ENCODE assay signal across 8 mouse cellular contexts in the genomic region with DNA sequence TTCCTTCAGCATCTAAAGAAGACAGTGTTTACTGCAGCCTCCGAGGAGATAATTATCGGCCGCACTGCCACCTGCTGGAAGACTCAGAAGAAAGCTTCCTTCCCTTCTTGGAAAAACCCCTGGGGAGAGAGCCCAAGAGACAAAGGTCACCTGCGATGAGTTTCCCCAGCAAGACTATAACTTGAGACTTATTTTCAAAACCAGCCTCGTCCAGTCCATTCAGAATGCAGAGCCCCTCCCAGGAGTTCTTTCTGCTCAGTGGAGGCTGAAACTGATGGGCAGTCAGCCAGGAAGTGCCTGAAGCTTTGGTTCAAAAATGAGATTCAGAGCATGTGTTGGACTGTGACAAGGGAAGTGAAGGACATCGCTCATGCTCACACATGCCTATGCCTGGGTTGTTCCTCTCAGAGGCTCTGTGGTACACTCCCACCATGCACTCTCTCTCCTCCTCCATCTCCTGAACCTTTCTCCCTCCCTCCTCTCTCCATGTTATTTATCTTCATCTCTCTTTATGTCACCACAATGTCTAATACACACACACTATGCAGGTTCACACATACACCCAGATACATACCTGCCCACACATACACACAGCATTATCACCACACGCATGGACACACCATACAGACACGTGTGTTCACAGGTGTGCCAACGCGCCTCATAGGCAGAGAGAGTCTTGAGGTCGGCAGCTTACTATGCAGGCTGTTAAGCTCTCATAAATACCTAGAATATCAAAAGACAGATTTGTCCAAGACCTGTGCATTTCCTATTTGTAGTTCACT.
A peak's percentile ranks its signal among the peaks of the same experiment; 100 is the strongest.
DNase-seq lines count a peak whose midpoint lies in the region; ATAC-seq and TF ChIP-seq lines count a peak whose summit lies in the region.
"Had no signal": no experiment of that assay in that cellular context is flagged by ENCODE, and none has a peak within 500 bp of the region (broad histone marks: within the 10 kb centered on the region; RNA-seq: fewer than 3 reads in every experiment).

No protein-coding gene starts in this region.

- peak; percentile 61; the same call in 1 of the 2 replicates for TF ChIP-seq CTCF in brain, embryonic 14.5 days (IDR thresholded peaks at IDR 0.05; ENCODE audit: borderline replicate concordance, extremely low read depth, insufficient read depth, insufficient read length)
- TF ChIP-seq CTCF in stomach, postnatal 0 days (IDR thresholded peaks at IDR 0.05; ENCODE audit: low read depth), result peak; percentile 72

- H3K4me1 ChIP-seq in hindbrain, embryonic 14.5 days (replicated peaks; ENCODE audit: control insufficient read depth, insufficient read depth, low read length), result peaks cover 12% of the 10 kb centered on the region
- H3K4me1 ChIP-seq in midbrain, embryonic 13.5 days (replicated peaks), result peaks cover 42% of the 10 kb centered on the region
- H3K4me1 ChIP-seq in stomach, postnatal 0 days (replicated peaks; ENCODE audit: control insufficient read depth, insufficient read depth), result no peaks in the 10 kb centered on the region

- peak; percentile 38; the same call in 1 of the 2 replicates for ATAC-seq in hindbrain, embryonic 14.5 days (ENCODE audit: low FRiP score)
- ATAC-seq in midbrain, embryonic 13.5 days, result no peak; the same call in 1 of the 2 replicates
- no peak for ATAC-seq in stomach, postnatal 0 days (ENCODE audit: low FRiP score, low TSS enrichment)

- DNase-seq in NIH3T3 (ENCODE audit: low read depth), result peak; percentile 38
- DNase-seq in brain, embryonic 14.5 days (ENCODE audit: low read depth), result peak; percentile 83
- DNase-seq in frontal cortex, postnatal 36 days (ENCODE audit: low spot score in 2 of 2), result peak; percentile 66 to 70
- DNase-seq in hindbrain, embryonic 14.5 days (ENCODE audit: low spot score), result peak; percentile 72
- DNase-seq in layer of hippocampus, postnatal 10 days (ENCODE audit: low spot score in 2 of 2), result peak; percentile 56 to 74
- peak; percentile 28 for DNase-seq in stomach, postnatal 0 days (ENCODE audit: low spot score)

- no peak overlapping the region for H3K9ac ChIP-seq in hindbrain, embryonic 14.5 days
- H3K9ac ChIP-seq in midbrain, embryonic 13.5 days (replicated peaks), result no peak overlapping the region
- H3K9ac ChIP-seq in stomach, postnatal 0 days (ENCODE audit: low read length), result no peak overlapping the region
- H3K9ac ChIP-seq: neural tube, embryonic 13.5 days had no signal

- no peak overlapping the region for H3K27ac ChIP-seq in hindbrain, embryonic 14.5 days
- 0 out of 2 replicates have a peak overlapping the region, but pooled peaks have one; percentile 12 for H3K27ac ChIP-seq in midbrain, embryonic 13.5 days
- H3K27ac ChIP-seq in stomach, postnatal 0 days (replicated peaks), result no peak overlapping the region
- H3K27ac ChIP-seq: neural tube, embryonic 13.5 days had no signal

- WGBS in hindbrain, embryonic 14.5 days, result 56% methylated on average over 11 of the region's 11 CpGs
- WGBS in midbrain, embryonic 13.5 days, result 61% methylated on average over 11 of the region's 11 CpGs
- 56% methylated on average over 11 of the region's 11 CpGs for whole genome bisulfite sequencing in stomach, postnatal 0 days

- no peak for TF ChIP-seq EP300 in stomach, postnatal 0 days (optimal IDR thresholded peaks at IDR 0.05)

- no peak for TF ChIP-seq POLR2A in brain, embryonic 14.5 days (IDR thresholded peaks at IDR 0.05; ENCODE audit: borderline replicate concordance, extremely low read depth, insufficient read depth, insufficient read length, poor library complexity, severe bottlenecking)

- no peaks in the 10 kb centered on the region for H3K9me3 ChIP-seq in hindbrain, embryonic 14.5 days (ENCODE audit: control insufficient read depth, low read length)
- no peaks in the 10 kb centered on the region for H3K9me3 ChIP-seq in midbrain, embryonic 13.5 days
- no peaks in the 10 kb centered on the region for H3K9me3 ChIP-seq in stomach, postnatal 0 days (ENCODE audit: control insufficient read depth, low read length)
- H3K9me3 ChIP-seq: neural tube, embryonic 13.5 days had no signal

- no peak overlapping the region for H3K4me2 ChIP-seq in hindbrain, embryonic 14.5 days (replicated peaks)
- H3K4me2 ChIP-seq in midbrain, embryonic 13.5 days (replicated peaks), result no peak overlapping the region
- no peak overlapping the region for H3K4me2 ChIP-seq in stomach, postnatal 0 days (replicated peaks; ENCODE audit: low read depth)
- H3K4me2 ChIP-seq: neural tube, embryonic 13.5 days had no signal

- no peak overlapping the region for H3K4me3 ChIP-seq in hindbrain, embryonic 14.5 days (replicated peaks; ENCODE audit: low read length)
- no peak overlapping the region for H3K4me3 ChIP-seq in midbrain, embryonic 13.5 days (replicated peaks)
- H3K4me3 ChIP-seq in stomach, postnatal 0 days (ENCODE audit: low read depth, low read length), result no peak overlapping the region
- H3K4me3 ChIP-seq: neural tube, embryonic 13.5 days had no signal

- no peaks in the 10 kb centered on the region for H3K36me3 ChIP-seq in hindbrain, embryonic 14.5 days (replicated peaks; ENCODE audit: control insufficient read depth, insufficient read depth)
- H3K36me3 ChIP-seq in midbrain, embryonic 13.5 days, result no peaks in the 10 kb centered on the region
- no peaks in the 10 kb centered on the region for H3K36me3 ChIP-seq in stomach, postnatal 0 days (ENCODE audit: control insufficient read depth, insufficient read depth, low read length)
- H3K36me3 ChIP-seq: neural tube, embryonic 13.5 days had no signal

- no peaks in the 10 kb centered on the region for H3K27me3 ChIP-seq in hindbrain, embryonic 14.5 days (ENCODE audit: control insufficient read depth, insufficient read depth, low read length)
- no peaks in the 10 kb centered on the region for H3K27me3 ChIP-seq in midbrain, embryonic 13.5 days
- H3K27me3 ChIP-seq in stomach, postnatal 0 days (ENCODE audit: control insufficient read depth, insufficient read depth, low read length), result no peaks in the 10 kb centered on the region
- H3K27me3 ChIP-seq: neural tube, embryonic 13.5 days had no signal

Comparison
In these comparisons a context has a peak if more than half of its experiments do, and no peak if none do; other contexts are left out.
1. DNase-seq: peak in every context shown above with its lines; median percentile 83 in brain, embryonic 14.5 days; 72 in hindbrain, embryonic 14.5 days; 68 in frontal cortex, postnatal 36 days; 65 in layer of hippocampus, postnatal 10 days; 38 in NIH3T3; 28 in stomach, postnatal 0 days.